Mouse (Mus musculus): ENCODE measurements around the gene Nadk2. TPM values are rescaled to one million over a fixed set of nuclear protein-coding genes. Genes with fewer than 3 reads are reported as not detected.

Gene Nadk2
- total RNA-seq, 2 experiments from 2014 or later = 52.6 to 63.5 TPM

DNA sequence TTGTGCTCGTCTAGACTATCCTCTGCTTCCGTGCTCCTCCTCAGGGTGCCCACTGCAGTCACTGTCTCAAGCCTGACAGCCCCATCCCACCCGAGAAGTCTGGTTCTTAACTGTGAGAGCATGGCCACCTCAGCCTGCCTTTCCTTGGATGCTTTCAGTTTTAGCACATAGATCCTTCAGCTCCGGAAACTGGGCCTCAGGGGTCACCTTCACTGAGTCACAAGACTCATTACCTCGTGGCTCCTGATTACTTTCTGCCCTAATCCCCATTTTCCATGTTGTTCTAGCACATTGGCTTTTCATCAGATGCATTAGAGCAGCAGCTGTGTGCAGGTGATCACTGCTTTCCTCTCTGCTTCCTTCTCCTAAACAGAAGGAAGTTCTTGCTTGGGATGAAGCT is 16.4 kb downstream of the Nadk2 start:
- ATAC-seq (replicated peaks; ENCODE audit: poor library complexity, severe bottlenecking) = no peak

- no peak for ATAC-seq (replicated peaks; ENCODE audit: poor library complexity, severe bottlenecking)
Observed at GRCm38 (mm10) chr15:9087895-9088682, 17.0 kb downstream of the Nadk2 start.

- ATAC-seq (replicated peaks; ENCODE audit: poor library complexity, severe bottlenecking) = no peak
Observed at GRCm38 (mm10) chr15:9088683-9089072, 17.6 kb downstream of the Nadk2 start.

GRCm38 (mm10) chr15:9089136-9089720 is 18.2 kb downstream of the Nadk2 start:
- no peak for ATAC-seq (replicated peaks; ENCODE audit: poor library complexity, severe bottlenecking)

- no peak for ATAC-seq (replicated peaks; ENCODE audit: poor library complexity, severe bottlenecking)
Observed at GRCm38 (mm10) chr15:9090662-9091061, 19.6 kb downstream of the Nadk2 start.

- peak; percentile 30; the same call in 1 of the 2 replicates for ATAC-seq (replicated peaks; ENCODE audit: poor library complexity, severe bottlenecking)
Observed at GRCm38 (mm10) chr15:9093598-9094365, 22.7 kb downstream of the Nadk2 start.

GRCm38 (mm10) chr15:9094366-9094750 is 23.3 kb downstream of the Nadk2 start:
- ATAC-seq (replicated peaks; ENCODE audit: poor library complexity, severe bottlenecking) = no peak

- ATAC-seq (replicated peaks; ENCODE audit: poor library complexity, severe bottlenecking) = no peak
Observed at GRCm38 (mm10) chr15:9096865-9097264, 25.8 kb downstream of the Nadk2 start.

- ATAC-seq (replicated peaks; ENCODE audit: poor library complexity, severe bottlenecking) = no peak
Observed at GRCm38 (mm10) chr15:9100446-9101077, 29.5 kb downstream of the Nadk2 start.

DNA sequence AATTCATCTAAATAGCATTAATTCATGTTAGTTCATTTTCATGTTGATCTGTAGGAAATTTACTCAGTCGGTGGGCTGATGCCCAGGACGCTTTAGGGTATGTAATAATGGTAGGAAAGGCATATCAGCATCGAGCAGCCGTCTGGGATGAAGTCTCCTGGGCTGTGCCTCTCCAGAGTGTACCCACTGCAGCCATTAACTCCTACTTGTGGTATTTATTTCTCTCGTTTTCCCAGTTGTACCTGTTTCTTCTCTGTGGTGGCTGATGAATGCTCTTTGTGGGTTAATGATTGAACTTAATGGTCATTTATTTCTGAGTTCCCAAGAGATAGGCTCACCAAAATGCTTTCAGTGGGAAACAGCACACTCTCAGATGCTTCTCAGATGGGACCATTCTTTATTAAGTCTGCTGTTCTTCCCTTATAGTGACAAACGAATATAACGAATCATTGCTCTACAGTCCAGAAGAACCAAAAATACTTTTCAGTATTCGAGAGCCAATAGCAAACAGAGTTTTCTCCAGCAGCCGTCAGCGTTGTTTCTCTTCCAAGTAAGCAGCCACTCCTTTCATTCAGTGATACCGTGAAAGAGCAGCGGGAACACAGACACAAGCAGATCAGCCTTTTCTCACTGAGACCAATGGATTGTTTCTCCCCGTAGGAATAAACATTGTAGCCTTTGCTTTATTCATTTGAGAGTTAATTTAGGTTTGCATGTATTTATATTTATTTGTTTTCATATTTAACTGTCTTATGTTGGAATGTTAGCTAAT is 35.4 kb downstream of the Nadk2 start:
- ATAC-seq (replicated peaks; ENCODE audit: poor library complexity, severe bottlenecking) = no peak

DNA sequence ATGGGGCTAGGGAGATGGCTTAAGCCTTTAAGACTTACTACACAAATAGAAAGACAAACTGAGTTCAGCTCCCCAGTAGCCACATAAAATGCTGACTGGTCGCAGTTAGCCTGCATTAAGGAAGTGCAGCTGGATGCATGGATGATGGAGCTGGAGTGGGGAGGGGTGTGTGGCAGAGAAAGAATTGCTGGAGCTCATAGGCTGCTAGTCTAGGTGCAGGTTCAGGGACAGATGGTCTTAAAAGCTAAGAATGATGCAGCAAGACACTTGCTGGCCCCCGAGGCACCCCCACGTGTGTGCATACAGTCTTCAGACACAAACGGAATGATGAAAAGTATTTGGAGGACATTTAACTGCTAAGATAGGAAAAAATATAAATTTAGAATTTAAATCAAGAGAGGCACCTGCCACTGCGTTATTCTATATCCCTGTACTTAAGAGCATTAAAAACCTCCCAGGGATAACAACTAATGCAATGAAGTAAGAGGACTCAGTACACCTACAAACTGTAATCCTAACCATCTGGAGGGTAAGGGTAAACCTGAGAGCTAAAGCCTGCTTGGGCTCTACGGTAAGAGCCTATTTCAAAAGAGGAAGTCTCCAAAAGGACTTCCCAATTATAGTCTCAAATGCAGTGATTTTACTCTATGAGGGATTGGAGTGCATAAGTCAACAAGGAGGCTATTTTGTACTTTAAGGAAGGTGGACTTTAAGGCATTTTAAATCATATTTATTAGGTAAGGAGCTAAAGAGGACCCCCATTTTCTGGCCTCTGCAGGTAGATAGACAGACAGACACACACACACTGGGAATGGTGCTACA is 39.7 kb downstream of the Nadk2 start:
- peak; percentile 52; the same call in 1 of the 2 replicates for ATAC-seq (replicated peaks; ENCODE audit: poor library complexity, severe bottlenecking)

GRCm38 (mm10) chr15:9111648-9112047 is 40.6 kb downstream of the Nadk2 start:
- no peak for ATAC-seq (replicated peaks; ENCODE audit: poor library complexity, severe bottlenecking)

DNA sequence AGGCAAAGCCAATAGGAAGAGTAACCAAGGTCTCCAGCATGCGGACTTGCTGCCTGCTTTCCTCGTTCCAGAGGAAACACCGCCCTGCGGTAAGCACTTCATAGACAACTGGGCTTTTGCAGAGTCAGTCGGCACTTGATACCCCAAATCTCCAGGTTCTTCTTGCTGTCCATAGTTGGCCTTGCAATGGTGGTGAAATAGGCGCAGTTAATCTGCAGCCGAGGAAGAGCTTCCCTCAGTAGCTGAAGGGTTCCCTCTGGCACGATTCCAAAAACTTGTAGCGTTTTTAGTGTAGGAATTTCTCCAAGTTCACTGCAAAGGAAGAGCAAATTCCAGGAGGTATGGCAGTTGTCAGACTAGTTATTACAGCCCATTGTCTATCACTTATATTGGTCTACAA is 42.5 kb downstream of the Nadk2 start:
- no peak for ATAC-seq (replicated peaks; ENCODE audit: poor library complexity, severe bottlenecking)

GRCm38 (mm10) chr15:9114131-9114530 is 43.1 kb downstream of the Nadk2 start:
- ATAC-seq (replicated peaks; ENCODE audit: poor library complexity, severe bottlenecking) = no peak

- ATAC-seq (replicated peaks; ENCODE audit: poor library complexity, severe bottlenecking) = no peak
Observed at GRCm38 (mm10) chr15:9114599-9114998, 43.5 kb downstream of the Nadk2 start.

DNA sequence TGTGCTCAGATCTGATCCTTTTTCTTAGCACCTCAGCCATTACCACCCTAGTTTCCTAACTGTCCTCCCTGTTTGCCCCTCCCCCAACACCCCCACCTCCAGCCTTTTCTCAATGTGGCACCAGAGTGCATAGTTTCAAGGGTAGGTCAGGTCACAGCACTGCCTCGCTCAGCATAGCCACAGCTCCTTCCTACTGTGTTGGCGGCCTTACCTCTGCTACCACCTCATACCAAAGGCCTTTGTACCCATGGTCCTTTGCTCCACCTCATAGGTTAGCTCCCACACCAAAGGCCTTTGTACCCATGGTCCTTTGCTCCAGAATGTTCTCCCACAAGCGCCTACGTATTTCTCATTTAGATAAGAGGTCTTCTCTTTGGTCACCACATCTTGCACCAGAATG is 47.8 kb downstream of the Nadk2 start:
- ATAC-seq (replicated peaks; ENCODE audit: poor library complexity, severe bottlenecking) = no peak

GRCm38 (mm10) chr15:9120081-9120480 is 49.0 kb downstream of the Nadk2 start:
- ATAC-seq (replicated peaks; ENCODE audit: poor library complexity, severe bottlenecking) = peak; percentile 77

DNA sequence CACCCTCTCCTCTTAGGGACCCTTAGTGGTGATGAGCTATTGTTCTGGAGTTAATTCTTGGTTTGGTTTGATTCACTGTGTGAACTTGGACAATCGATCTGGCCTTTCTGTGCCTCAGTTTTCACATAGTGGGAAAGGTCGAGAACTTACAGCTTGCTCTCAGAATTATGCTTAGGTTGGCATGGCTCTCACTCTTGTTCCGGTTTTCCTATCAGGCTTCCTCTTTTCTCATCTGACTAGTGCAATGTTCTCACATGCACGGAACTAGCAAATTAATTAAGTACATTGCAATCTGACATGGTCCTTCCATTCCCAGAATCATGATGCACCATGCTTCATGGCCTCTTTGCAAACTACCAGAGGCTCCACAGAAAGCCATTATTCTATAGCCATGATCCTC is 51.9 kb downstream of the Nadk2 start:
- ATAC-seq (replicated peaks; ENCODE audit: poor library complexity, severe bottlenecking) = peak; percentile 65

GRCm38 (mm10) chr15:9124856-9125255 is 53.8 kb downstream of the Nadk2 start:
- no peak for ATAC-seq (replicated peaks; ENCODE audit: poor library complexity, severe bottlenecking)
